Mouse (Mus musculus) kidney, postnatal 0 days (tissue): Measurements from ENCODE around the gene Elmo1. TPM values are rescaled to one million over a fixed set of nuclear protein-coding genes. Genes with fewer than 3 reads are reported as not detected.

Experiments used
- ATAC-seq: fragments of 200-750 bp; cut with Nextera tagmentation; replicated peaks from 2 replicates; pipeline ENCODE4 v1.8.0; 2017; ENCODE audit warnings: low read depth, moderate number of reproducible peaks, moderate TSS enrichment, moderate library complexity; ENCODE audit not compliant: low FRiP score
- DNase-seq: peaks from one replicate; pipeline ENCODE4 v3.0.0-alpha.2; 2016; ENCODE audit warnings: low spot score
- H3K27ac ChIP-seq: fragments of 300-500 bp; sonication (generic); 2 replicates; pipeline ENCODE4 v1.5.1; 2014; ENCODE audit warnings: mild to moderate bottlenecking
- H3K27me3 ChIP-seq: fragments of 300-500 bp; sonication (generic); 2 replicates; pipeline ENCODE4 v1.6.1; 2014; ENCODE audit warnings: low read length, mixed read lengths; ENCODE audit not compliant: insufficient read depth
- H3K36me3 ChIP-seq: fragments of 300-500 bp; sonication (generic); 2 replicates; pipeline ENCODE4 v1.6.1; 2014; ENCODE audit warnings: low read length, mixed read lengths; ENCODE audit not compliant: insufficient read depth
- H3K4me1 ChIP-seq: fragments of 300-500 bp; sonication (generic); replicated peaks from 2 replicates; pipeline ENCODE4 v1.6.1; 2014; ENCODE audit warnings: antibody characterized with exemption, low read length, mixed read lengths; ENCODE audit not compliant: insufficient read depth
- H3K4me2 ChIP-seq: fragments of 300-500 bp; sonication (generic); 2 replicates; pipeline ENCODE4 v1.6.1; 2014; ENCODE audit warnings: mild to moderate bottlenecking, low read length, moderate library complexity, mixed read lengths
- H3K4me3 ChIP-seq: fragments of 300-500 bp; sonication (generic); replicated peaks from 2 replicates; pipeline ENCODE4 v1.5.1; 2014; ENCODE audit warnings: low read depth, low read length
- H3K9ac ChIP-seq: fragments of 300-500 bp; sonication (generic); 2 replicates; pipeline ENCODE4 v1.6.1; 2014; ENCODE audit warnings: low read depth, low read length
- H3K9me3 ChIP-seq: fragments of 300-500 bp; sonication (generic); replicated peaks from 2 replicates; pipeline ENCODE4 v1.6.1; 2016; ENCODE audit warnings: low read length, inconsistent platforms, mixed read lengths
- CTCF ChIP-seq: IDR thresholded peaks from 2 replicates; pipeline ENCODE4 v1.5.1; 2016; ENCODE audit warnings: antibody characterized with exemption, low read depth, mild to moderate bottlenecking, moderate library complexity
- WGBS: fragments of 180-500 bp; shearing (Covaris S2); extraction: QIAGEN DNeasy Blood & Tissue Kit; methylation state at CpG from one replicate; pipeline ENCODE4 v1.1.7; 2014; 5-methylcytosine and 5-hydroxymethylcytosine counted together
- polyA plus RNA-seq: library from polyadenylated mRNA; unstranded; fragments of >200 nt; fragmentation: Nextera tagmentation; extraction: Ambion mirVana; gene quantifications from 2 replicates; pipeline ENCODE4 v1.2.1, GENCODE M21; 2015

The Elmo1 gene
- polyA plus RNA-seq, 1 experiment from 2014 or later: 5.1 TPM

DNA sequence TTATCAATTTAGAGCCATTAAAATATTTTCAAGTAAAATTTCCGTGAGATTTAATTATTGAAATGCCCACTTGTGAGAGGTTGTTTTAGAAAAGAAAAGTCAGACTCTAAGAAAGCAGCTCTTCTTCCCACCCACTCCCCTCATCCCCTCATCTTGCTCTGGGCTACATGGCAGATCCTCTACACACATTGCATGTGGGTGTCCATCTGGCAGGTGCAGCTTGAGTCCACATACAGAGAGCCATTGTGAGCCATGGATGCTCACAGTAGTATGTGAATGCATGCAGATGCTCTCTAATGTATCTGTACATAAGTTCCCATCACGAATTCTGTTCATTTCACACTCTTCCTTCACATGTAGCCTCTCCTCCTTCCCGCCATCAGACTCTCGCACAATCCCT lies 236.7 kb downstream of the Elmo1 start:
- Histone ChIP-seq H3K9ac (no peak overlapping the region), H3K4me3 (no peak overlapping the region), H3K36me3 (no peaks in the 10 kb centered on the region), H3K27ac (no peak overlapping the region), H3K4me1 (no peaks in the 10 kb centered on the region), H3K27me3 (no peaks in the 10 kb centered on the region), H3K4me2 (no peak overlapping the region), H3K9me3 (no peaks in the 10 kb centered on the region)
- ATAC-seq (no peak), DNase-seq (no peak)
- no peak for TF ChIP-seq CTCF
- 95% methylated on average over 4 of the region's 4 CpGs for WGBS

DNA sequence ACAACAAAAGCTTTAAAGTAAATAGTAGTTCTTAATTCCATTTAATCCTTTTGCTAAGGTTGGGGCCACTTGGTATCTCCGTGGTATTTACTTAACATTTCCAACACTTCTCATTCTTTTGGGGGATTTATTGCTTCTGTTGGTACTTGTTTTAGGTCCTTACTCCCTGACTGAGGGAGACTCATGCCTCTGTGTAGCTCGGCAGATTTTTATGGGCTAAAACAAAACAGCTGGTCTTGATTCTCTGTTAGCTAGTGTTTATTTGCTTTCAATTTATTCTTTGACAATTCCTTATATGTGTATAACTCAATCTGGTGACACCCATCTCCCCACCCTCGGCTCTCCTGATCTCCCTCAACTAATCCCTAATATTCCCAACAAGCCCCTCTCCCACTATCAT lies 237.6 kb downstream of the Elmo1 start:
- 43% methylated on average over 3 of the region's 3 CpGs for WGBS
- no peaks in the 10 kb centered on the region for H3K9me3 ChIP-seq
- no peak overlapping the region for H3K4me2 ChIP-seq
- no peaks in the 10 kb centered on the region for H3K27me3 ChIP-seq
- H3K9ac ChIP-seq: no peak overlapping the region
- no peak for TF ChIP-seq CTCF
- no peak overlapping the region for H3K4me3 ChIP-seq
- ATAC-seq (no peak), DNase-seq (peak; percentile 34)
- no peaks in the 10 kb centered on the region for H3K36me3 ChIP-seq
- H3K27ac ChIP-seq: no peak overlapping the region
- no peaks in the 10 kb centered on the region for H3K4me1 ChIP-seq

GRCm38 (mm10) chr13:20328672-20329071 lies 238.3 kb downstream of the Elmo1 start:
- no peak for DNase-seq

DNA sequence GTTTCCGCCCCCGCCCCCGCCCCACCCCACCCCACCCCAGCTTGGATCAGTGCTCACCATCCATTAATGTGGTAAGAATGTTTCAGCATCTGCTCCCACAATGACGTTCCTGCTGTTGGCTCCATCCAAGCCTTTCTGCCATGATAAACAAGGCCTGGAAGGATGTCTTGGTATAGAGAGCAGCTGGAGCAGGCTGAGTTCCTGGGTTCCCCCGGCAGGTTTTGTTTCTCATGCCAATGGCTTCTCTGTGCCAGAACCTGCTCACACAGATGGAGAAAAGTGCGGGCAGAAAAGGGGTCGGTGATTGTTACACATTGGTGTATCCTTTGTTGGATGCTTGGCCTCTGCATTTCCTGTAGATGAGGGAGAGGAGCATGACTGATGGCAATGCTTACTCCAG lies 240.6 kb downstream of the Elmo1 start:
- H3K27me3 ChIP-seq: no peaks in the 10 kb centered on the region
- no peak for TF ChIP-seq CTCF
- 88% methylated on average over 7 of the region's 7 CpGs for WGBS
- no peak overlapping the region for H3K27ac ChIP-seq
- DNase-seq: no peak
- H3K4me1 ChIP-seq: no peaks in the 10 kb centered on the region
- H3K9me3 ChIP-seq: no peaks in the 10 kb centered on the region
- no peak overlapping the region for H3K9ac ChIP-seq
- no peak for ATAC-seq
- H3K4me3 ChIP-seq: no peak overlapping the region
- H3K36me3 ChIP-seq: no peaks in the 10 kb centered on the region
- H3K4me2 ChIP-seq: no peak overlapping the region

More at GRCm38 (mm10) chr13:20328672-20329071, 238.3 kb downstream of the Elmo1 start:
- TF ChIP-seq CTCF: no peak
- Histone ChIP-seq H3K4me3 (no peak overlapping the region), H3K4me2 (no peak overlapping the region), H3K9me3 (no peaks in the 10 kb centered on the region), H3K9ac (no peak overlapping the region), H3K36me3 (no peaks in the 10 kb centered on the region), H3K4me1 (no peaks in the 10 kb centered on the region), H3K27me3 (no peaks in the 10 kb centered on the region), H3K27ac (no peak overlapping the region)
- 92% methylated on average over 1 of the region's 1 CpGs for WGBS
- no peak for ATAC-seq

DNA sequence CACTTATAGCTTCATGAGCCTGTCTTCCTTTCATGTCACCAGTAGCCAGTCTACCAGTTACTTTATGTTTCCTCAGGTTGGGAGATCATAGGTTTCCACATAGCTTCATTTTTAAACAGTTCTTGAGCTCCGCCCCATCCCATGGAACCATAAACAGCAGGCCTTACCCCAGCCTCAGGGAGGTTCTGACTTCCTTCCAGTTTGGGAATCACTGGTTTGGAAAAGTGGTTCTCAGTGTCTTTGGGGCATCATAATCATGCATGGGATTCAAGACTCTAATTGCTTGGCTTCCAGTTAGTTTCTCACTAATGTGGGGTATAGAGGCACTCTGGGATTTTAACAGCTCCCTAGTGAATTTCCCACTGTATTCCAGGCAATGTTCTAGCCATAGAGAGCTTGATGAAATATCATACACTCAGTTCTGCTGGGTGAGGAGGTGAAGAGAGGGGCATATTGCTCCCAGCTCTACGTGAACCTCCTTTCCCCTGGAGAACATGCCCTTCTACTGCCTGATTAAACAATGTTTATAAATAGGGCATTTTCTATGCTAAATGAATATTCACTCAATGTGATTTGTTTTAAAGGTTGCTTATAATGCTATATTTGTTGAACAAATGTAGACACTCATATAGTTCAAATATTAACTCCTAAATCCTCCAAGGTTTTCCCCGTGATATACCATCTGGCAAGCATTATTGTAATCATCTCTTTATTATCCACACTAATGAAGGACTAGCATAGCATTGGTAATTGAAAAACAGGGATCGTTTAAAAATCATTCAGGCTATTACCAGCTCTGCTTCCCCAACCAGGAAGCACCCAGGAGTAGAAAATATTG lies 244.9 kb downstream of the Elmo1 start:
- 82% methylated on average over 4 of the region's 4 CpGs for WGBS
- H3K4me2 ChIP-seq: no peak overlapping the region
- ATAC-seq: no peak
- H3K4me1 ChIP-seq: no peaks in the 10 kb centered on the region
- no peaks in the 10 kb centered on the region for H3K27me3 ChIP-seq
- no peak overlapping the region for H3K27ac ChIP-seq
- DNase-seq: no peak
- H3K36me3 ChIP-seq: no peaks in the 10 kb centered on the region
- TF ChIP-seq CTCF: no peak
- no peak overlapping the region for H3K4me3 ChIP-seq
- no peaks in the 10 kb centered on the region for H3K9me3 ChIP-seq
- no peak overlapping the region for H3K9ac ChIP-seq

- Histone ChIP-seq H3K27ac (no peak overlapping the region), H3K36me3 (no peaks in the 10 kb centered on the region), H3K27me3 (no peaks in the 10 kb centered on the region), H3K4me2 (no peak overlapping the region), H3K4me3 (no peak overlapping the region), H3K4me1 (no peaks in the 10 kb centered on the region), H3K9me3 (no peaks in the 10 kb centered on the region), H3K9ac (no peak overlapping the region)
- no peak for ATAC-seq
- 86% methylated on average over 7 of the region's 7 CpGs for WGBS
- no peak for DNase-seq
- TF ChIP-seq CTCF: no peak
Observed at GRCm38 (mm10) chr13:20335889-20336497, 245.6 kb downstream of the Elmo1 start.
